In the genomic region with DNA sequence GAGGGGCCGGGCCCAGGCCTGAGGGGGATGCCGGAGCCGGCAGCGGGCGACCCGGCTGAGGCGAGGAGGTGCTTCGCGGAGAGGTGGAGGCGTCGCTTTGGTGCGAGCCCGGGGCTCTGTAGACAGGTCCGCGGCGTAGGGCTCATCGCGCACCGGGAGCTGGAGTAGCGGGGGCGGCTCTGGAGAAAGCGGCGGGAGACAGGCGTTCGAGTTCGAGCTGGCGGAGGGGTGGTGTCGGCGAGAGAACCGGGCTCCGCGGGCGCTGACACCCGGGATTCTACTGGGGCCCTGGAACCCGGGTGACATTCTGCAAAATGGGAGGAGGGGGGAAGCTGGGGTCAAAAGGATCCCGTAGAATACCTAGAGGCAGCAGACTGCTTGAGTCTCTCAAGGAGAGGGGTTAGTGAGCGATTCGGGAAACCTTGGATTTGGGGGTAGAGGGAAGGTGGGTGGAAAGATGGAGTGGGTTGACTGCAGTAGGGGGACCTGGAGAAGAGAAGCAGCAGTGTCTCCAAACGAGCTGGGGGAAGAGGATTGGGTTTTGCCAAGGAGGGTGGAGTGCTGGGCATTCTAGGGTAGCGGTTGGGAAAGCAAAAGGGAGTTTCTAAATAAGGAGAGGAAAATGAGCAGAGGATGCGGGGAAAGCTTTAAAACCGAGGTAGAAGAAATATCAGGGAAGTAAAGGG, we compare ENCODE assay signal across 8 mouse cellular contexts. TPM values are rescaled to one million over a fixed set of nuclear protein-coding genes. Genes with fewer than 3 reads are reported as not detected.
DNase-seq lines count a peak whose midpoint lies in the region; ATAC-seq lines count a peak whose summit lies in the region.

No protein-coding gene starts in this region.

- H3K27ac ChIP-seq in liver, embryonic 16.5 days (ENCODE audit: low read length), result peak overlapping the region; percentile 94

- WGBS in liver, embryonic 16.5 days (ENCODE audit: insufficient replicate concordance), result under 1% methylated on average over 42 of the region's 42 CpGs

- H3K4me3 ChIP-seq in liver, embryonic 16.5 days (ENCODE audit: low read depth, low read length), result peak overlapping the region; percentile 98

- no peaks in the 10 kb centered on the region for H3K36me3 ChIP-seq in liver, embryonic 16.5 days (ENCODE audit: control insufficient read depth, insufficient read depth)

- peak; percentile 16 for DNase-seq in retina, adult 2 months (ENCODE audit: low read depth, low spot score)
- DNase-seq in retina, postnatal 1 day, result no peak
- peak; percentile 67 for DNase-seq in cerebellum, adult 11-12 months
- peak; percentile 31 to 58 for DNase-seq in frontal cortex, adult 2 months (ENCODE audit: extremely low spot score in 1 of 2, low spot score in 1 of 2)
- DNase-seq in ovary, postnatal 36 days (ENCODE audit: low spot score), result peak; percentile 29

- H3K9me3 ChIP-seq in liver, embryonic 16.5 days (replicated peaks; ENCODE audit: control insufficient read depth, low read length), result no peaks in the 10 kb centered on the region

- peaks cover 12% of the 10 kb centered on the region for H3K4me1 ChIP-seq in liver, embryonic 16.5 days (ENCODE audit: control insufficient read depth, low read depth, low read length)

- ATAC-seq in inflammation-experienced regulatory T-cells, adult 6 months, result peak; percentile 11
- ATAC-seq in liver, embryonic 16.5 days (ENCODE audit: low read depth), result peak; percentile 44
- ATAC-seq in megakaryocyte progenitor cell, adult 5-6 weeks (replicated peaks; ENCODE audit: poor library complexity), result no peak

- H3K4me2 ChIP-seq in liver, embryonic 16.5 days (ENCODE audit: low read depth, low read length), result peak overlapping the region; percentile 69

- H3K27me3 ChIP-seq in liver, embryonic 16.5 days (ENCODE audit: control insufficient read depth, insufficient read depth, low read depth, low read length), result no peaks in the 10 kb centered on the region

- peak overlapping the region; percentile 100 for H3K9ac ChIP-seq in liver, embryonic 16.5 days (ENCODE audit: low read depth, low read length)

RNA-seq across cellular contexts. Expression of a gene that starts 0.7 kb away (rescaled TPM):
- polyA plus RNA-seq in frontal cortex, adult 2 months (2012; rRNA removed), result 986 and 1,010 TPM in 2 replicates
- 100 to 1,000 TPM in 2 of 3 experiments, 10 to 100 TPM in 1; 85.5 to 164 (median 109) TPM for polyA plus RNA-seq in inflammation-experienced regulatory T-cells, adult 6 months (2017; shearing (Covaris generic))
- polyA plus RNA-seq in liver, embryonic 16.5 days (2015; fragmentation: Nextera tagmentation; extraction: Ambion mirVana), result 85.5 and 95.0 TPM in 2 replicates
- 198 and 226 TPM in 2 replicates for total RNA-seq in megakaryocyte progenitor cell, adult 5-6 weeks (2015)
- total RNA-seq in megakaryocyte progenitor cell, adult 5-6 weeks (2017), result 90.3 and 106 TPM in 2 replicates

RNA-seq across cellular contexts. Expression of a gene that starts 27.5 kb away (rescaled TPM):
- 15.8 and 16.2 TPM in 2 replicates for polyA plus RNA-seq in frontal cortex, adult 2 months (2012; rRNA removed)
- polyA plus RNA-seq in inflammation-experienced regulatory T-cells, adult 6 months (2017; shearing (Covaris generic)), result not detected
- polyA plus RNA-seq in liver, embryonic 16.5 days (2015; fragmentation: Nextera tagmentation; extraction: Ambion mirVana), result 1.4 and 1.6 TPM in 2 replicates
- total RNA-seq in megakaryocyte progenitor cell, adult 5-6 weeks (2015), result 0.10 and 0.52 TPM in 2 replicates
- total RNA-seq in megakaryocyte progenitor cell, adult 5-6 weeks (2017), result 0.20 TPM in 1 of 2 replicates, not detected in the other
